Mouse (Mus musculus): Measurements from ENCODE around the gene Wwc2.

- no peak for TF ChIP-seq CTCF (IDR thresholded peaks at IDR 0.05; ENCODE audit: low read depth)
- no peak for TF ChIP-seq EP300 (optimal IDR thresholded peaks at IDR 0.05)
Measured at GRCm38 (mm10) chr8:47948836-47949235, 41.9 kb downstream of the Wwc2 start.
